Mouse (Mus musculus) cerebellum, adult 9-11 months (tissue): ENCODE results near the gene Gm20696.

Experiments
- DNase-seq: peaks from one replicate; pipeline ENCODE4 v3.0.0; 2022

Gene Gm20696

DNA sequence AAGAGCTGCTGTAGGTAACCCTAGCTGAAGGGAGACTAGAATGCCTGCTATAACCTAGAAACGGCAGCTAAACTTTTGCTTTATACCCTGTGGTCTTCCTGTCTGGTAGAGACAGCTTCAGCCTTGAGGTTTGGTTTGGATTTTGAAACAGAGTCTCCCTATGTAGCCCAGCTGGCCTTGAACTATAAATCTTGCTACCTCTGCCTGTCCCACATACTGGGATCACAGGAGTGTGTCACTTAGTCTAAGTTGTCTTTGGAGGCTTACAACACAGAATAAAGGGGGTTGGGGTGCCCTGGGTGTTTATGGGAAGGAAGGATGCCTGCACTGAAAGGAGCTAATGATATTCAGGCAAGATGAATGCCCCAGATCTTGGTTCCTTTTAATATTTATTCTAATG lies 113.8 kb downstream of the Gm20696 start:
- DNase-seq, result no peak

DNA sequence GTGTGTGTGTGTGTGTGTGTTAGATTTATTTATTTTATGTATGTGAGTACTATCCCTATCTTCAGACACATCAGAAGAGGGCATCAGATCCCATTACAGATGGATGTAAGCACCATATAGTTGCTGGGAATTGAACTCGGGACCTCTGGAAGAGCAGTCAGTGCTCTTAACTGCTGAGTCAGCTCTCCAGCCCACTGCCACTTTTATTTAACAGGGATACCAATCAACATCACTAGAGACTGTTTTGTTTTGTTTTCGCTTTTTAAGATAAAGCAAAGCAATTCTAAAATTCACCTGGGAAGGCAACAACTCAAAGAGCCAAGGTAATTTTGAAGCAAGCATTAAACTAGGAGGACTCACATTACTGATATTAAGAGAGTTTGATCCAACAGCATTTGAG lies 120.2 kb downstream of the Gm20696 start:
- no peak for DNase-seq

DNA sequence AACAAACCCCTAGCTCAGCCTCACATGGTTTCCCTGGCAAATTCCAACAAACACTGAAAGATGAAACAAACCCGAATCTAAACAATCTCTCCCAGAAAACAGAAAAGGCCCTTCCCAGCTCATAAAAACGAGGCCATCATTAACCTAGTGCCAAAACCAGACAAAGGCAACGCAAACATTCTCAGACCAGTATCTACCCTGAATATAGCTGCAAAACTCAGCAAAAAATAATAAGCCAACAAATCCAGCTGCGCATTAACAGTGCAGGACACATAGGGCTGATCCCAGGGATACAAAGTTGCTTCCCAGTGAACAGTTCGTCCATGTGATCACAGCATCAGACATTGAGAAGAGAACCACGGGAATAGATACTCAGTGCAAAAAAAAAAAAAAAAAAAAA lies 121.2 kb downstream of the Gm20696 start:
- DNase-seq, result no peak

DNA sequence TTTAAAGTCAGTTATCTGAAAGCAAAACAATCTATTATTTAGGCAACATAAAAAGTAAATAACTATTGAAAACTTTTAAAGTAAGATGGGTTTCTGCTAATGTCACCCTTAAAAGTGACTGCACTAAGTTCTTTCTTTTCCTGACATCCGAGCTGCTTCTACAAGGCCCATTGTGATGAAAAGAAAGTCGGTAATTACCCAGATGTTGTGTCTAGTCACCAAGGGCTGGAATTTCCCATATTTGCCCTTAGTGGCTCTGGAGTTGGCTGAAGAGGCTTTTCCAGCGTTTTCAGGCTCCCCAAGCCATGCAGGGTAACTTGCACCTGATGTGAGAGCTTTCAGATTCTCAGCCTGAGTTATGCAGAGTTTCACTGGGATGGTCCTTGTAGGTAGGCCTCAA lies 125.5 kb downstream of the Gm20696 start:
- no peak for DNase-seq

DNA sequence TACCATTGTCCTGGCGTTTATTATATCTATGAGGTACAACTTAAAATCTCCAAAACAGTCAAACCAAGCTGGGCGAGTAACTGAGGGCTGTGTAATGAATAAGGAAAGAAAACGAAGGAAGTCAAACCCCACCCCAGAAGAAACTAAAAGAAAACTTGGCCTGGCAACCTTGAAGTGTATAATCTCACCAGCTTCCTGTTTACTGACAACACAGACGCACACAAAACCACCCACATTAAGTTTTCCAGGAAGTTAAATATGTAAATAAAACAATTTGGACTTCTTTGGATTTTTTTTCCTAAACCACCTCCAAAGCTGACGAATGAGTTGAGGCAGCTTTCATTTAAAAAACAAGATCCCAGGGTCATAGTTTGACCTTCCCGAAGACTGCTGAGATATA lies 125.9 kb downstream of the Gm20696 start:
- DNase-seq, result no peak

DNA sequence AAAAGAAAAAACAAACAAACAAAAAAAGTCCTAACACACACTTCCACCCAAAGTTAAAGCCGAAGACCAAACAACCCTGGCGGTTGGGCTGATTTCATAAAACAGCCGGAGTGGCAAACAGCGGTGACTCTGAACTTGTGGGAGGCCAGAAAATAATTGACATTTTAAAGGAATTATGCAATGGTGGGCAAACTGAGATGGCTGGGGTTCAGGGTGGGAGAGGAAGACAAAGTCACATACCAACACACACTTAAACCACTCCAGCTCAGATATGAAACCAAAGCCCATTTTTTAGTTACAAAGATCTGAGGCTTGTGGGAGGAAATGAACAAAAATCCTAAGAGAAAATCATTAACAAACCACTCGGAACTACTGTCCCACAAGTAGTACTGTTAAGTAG lies 126.5 kb downstream of the Gm20696 start:
- no peak for DNase-seq

DNA sequence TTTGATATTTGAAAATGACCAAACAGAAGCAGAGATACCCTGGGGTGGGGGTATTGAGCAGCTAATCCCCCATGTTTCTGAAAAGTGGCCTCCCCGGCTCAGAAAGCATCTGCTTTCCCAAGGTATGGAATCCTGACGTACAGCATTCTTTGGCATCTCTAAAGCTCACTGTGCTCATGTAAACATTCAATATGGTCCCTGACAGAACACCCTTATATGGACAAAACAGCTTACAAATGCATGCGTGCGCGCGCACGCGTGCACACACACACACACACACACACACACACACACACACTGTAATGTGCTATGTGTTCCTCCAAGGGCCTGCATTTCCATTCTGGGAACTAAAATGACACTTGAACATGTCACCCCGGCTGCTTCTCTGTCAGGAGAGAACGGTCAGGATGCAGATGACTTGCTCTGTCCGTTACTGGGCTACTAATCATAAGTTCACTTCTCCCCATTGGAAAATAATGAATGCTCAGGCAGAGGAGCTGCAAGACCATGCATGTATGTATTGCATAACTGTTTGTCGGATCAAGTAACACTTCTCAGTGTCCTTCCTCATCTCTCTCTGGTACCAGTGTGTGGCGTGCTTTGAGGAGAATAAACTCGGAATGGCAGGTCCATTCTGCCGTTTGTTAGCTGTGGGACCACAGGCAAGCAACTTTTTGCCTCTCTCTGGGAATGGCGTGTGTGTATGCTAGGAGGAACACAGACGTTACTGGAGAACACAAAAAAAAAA lies 128.2 kb downstream of the Gm20696 start:
- DNase-seq, result no peak

DNA sequence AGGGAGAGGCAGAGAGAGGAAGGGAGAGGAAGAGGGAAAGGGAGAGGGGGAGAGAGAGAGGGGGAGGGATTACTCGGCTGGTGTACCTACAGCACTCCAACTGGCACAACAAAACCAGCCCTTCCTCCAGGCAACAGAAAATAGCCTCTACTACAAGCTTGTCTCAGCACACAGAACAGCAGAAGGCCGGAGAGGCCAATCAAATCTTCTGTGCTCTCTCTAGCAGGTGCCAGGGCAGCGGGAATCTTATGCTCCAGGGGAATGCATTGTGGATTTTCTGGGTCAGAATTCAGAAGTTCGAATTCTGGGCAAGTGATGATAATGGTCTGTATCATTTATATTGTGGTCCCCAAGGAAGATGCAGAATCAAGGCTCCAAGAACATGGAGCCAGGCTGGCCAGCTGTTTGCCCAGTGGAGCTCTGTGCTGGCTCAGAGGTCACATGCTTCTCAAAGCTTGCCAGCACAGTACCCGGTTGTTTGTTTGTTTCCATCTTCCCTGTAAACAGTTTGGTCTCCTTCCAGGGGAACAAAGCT lies 132.3 kb downstream of the Gm20696 start:
- DNase-seq, result peak; percentile 66

DNA sequence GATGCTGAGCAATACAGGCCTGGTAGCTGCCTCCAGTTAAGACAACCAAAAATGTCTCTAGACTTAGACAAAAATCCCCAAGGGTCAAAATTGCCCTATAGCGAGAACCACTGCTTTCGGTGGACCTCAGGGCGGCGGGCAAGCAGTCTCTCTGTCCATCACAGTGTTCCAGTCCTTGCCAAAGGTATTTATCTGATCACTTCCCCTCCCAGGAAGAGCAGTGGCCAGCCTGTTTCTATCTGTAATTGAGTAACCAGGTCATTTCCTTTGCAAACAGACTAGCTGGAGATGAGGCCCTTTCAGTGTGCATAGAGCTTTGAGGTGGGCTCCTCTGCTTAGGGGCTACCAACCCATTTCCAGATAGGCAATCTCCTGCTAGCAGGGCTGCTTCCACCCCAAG lies 134.1 kb downstream of the Gm20696 start:
- no peak for DNase-seq

DNA sequence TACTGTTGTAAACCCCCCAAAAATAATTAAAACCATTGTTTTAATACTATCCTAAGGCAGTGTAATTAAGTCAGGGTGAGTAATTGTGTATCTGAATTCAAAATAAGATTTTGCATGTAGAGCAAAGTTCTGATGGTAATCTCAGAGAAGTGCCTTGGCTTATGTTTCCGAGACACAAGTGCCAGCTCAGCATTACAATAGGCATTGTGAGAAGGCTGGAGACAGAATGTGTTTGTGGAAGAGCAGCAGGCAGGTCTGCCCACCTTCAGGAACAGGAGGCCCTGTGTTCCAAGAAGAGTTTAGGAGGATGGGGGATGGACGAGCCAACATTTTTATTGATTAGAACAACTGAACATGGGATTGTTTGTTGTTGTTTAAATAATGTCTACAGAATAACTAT lies 137.6 kb downstream of the Gm20696 start:
- DNase-seq, result no peak

DNA sequence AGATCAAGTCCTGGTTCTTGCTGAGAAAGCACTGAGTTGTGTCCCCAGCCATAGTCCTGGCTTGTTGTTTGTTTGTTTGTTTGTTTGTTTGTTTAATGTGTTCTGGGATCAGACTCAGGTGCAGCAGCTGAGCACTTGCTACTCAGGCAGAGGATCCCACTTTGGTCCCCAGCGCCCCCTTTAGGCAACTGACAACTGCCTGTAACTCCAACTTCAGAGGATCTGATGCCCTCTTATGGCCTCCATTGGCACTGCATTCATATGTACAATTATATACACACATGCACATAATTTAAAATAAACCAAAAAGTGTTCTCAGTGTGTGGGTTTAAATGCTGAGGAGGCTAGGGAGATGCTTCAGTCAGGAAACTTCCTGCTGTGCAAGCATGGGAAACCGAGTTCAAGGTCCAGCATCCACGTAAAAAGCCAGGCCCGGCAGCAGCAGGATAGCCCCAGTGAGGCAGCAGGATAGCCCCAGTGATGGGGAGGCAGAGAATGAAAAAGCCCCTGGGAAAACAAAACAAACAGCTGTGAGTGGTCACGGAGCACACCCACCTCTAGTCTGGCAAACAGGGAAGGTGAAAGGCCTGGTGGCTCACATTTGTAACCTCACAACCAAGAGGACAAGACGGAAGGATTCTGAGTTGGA lies 139.0 kb downstream of the Gm20696 start:
- no peak for DNase-seq

DNA sequence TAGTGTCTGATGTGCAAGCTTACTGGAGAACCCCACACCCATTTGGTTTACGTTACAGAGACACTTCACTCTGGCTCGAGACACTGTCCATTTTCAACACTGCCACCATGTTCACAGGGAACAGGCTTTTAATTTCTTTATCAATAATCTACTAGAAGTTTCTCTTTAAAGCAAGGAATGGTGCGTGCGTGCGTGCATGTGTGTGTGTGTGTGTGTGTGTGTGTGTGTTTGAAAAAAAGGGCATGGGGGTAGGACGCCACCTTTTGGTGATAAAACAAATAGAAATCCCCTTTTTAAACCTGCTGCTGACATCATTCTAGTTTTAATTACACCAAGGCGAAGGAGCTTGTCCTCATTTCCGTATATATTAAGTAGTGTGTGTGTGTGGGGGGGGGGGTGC lies 141.2 kb downstream of the Gm20696 start:
- no peak for DNase-seq

DNA sequence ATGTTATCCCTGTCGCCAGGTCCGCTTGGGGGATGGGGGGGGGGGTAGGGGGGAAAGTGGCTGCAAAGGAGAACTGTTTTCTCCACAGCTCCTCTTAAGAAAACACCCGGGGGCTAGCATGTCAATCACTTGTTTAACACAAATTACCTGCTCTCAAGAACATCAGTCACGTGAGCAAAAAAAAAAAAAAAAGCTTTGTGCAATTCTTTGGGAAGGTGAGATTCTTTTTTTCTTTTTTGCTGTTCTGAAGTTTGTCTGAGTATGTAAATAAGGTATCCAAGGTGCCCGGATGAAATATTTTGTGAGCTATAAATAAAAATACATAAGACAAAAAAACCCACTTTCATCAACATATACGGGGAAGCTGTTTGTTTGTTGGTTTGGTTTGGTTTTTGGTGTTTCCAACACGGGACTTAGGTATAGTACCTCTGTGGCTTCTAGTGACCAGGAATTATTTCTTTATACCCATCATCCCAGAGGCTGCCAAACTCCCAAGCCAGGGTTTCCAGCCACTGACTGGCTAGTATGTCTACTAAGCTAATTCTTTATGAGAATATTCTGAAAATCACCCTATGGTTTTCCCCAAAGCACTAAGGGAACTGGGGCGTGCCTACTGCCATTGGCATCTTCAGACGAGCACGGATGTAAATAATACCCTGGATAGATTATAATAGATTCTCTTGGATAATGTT lies 142.8 kb downstream of the Gm20696 start:
- DNase-seq, result no peak

DNA sequence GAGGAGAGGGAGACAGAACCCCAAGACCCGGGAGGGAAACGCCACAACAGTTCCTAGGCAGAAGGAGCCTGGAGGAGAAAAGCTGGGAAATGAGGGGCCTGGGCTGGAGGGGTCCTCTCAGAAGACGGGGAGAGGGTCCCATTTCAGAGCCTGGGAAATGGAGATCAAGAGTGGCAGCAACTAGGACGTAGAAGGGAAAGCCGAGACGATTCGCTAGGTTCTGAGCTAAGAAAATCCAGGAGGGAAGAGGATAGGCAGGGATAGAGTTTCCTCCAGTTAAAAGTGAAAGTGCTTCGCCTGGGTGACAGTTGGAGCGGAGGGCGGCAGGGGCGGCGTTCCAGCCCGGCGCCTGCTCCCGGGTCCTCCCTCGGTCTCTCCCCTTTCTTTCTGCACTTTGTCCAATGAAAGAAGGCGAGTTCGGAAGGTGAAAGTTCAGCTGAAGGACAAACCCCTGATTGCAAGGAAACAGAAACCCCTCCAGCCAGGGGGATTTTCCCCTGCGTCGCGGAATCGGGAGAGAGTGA lies 143.4 kb downstream of the Gm20696 start:
- peak; percentile 80 for DNase-seq

DNA sequence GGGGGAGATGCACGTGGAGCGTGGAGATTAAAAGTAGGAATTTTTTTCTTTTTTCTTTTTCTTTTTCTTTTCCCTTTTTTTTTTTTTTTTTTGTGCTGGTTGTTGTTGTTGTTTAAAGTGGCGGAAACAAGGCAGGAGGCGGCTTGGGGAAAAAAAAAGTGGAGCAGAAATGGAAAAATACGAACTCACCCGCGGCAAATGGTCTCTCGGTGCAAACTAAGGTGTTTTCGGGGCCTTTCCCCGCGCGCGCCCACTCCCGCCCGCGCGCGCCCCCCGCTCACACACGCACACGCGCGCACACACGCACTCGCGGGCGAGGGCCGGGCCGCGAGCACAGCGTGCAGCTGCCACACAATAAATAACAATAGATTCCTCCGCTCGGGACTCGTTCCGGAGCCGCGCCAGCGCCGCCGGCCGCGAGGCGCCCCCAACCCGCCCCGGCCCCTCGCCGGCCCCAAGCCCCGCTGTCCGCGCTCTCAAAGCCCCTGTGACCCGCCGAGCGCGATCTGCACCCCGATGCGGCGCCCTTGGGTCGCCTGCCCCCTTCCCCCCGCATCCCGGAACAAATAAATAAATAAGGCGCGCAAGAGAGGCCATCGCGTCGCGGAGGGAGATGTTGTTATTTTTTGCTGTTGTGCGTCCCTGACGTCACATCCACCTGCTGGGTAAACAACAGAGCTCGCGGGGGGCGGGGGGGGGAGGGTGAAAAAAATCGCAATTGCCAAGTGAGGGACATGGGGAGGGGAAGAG lies 144.1 kb downstream of the Gm20696 start, which contains the start of gene Foxp1:
Gene Foxp1, minus strand, starts transcription at position 363 of the 750 bp plus-strand sequence.
- peak; percentile 84 for DNase-seq

DNA sequence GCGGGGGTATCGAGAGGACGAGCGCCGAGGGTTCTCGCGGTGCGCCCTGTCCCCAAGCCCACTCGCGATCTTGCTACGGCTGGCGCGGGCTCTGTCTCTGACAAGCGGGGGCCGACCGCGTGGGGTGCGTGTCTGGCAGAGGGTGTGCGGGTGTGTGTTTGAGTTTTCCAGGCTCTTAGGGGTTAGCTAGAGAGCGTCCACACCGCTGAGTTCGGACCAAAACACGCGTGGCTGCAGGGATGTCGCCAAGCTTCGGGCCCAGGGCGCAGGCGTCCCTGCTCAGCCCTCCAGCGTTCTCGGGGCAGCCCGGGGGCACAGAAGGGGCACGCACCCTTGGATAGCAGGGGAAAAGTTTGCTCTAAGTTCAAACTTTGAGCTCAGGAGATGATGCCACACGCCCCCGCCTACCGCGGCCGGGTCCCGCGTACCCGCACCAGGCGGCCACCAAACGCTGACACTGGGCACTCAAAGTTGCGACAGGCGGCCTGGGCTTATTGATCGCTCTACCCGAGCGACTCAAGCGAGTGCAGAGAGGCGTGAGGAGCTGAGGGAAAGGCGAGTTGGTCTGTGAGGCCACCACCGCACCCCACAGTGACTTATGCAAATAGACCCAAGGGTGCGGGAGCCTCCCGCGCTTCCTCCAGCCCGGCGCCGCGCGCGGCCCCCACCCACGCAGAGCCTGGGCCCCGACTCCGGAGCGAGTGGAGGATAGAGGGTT lies 144.8 kb downstream of the Gm20696 start:
- DNase-seq, result peak; percentile 63

DNA sequence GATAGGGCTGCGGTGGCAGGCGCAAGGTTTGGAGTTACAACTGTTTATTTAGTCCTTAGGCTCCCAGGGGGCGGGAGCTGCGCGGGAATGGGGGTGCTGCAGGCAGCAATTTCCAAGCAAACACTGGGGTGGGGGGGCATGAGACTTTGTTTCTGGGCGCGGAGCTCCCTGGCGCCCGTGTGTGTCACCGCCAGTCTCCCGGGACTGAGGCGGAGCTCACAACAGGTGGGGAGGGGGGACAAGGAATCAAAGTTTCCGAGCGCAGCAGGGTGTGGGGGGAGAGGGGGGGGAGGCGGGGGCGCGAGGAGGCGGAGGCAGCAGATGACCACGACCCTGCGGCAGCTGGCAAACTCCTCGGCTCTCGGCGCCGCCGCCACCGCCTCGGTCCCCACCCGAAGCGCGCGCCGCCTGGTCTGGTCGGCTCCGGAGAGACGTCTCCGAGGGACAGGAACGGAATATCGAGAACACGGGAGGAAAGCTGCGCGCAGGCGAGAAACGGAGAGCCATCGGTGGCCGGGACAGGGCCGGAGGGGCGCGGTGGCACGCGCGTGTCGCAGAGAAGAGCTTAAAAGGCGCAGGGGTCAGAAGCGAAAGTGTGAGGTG lies 145.5 kb downstream of the Gm20696 start:
- DNase-seq, result peak; percentile 52

DNA sequence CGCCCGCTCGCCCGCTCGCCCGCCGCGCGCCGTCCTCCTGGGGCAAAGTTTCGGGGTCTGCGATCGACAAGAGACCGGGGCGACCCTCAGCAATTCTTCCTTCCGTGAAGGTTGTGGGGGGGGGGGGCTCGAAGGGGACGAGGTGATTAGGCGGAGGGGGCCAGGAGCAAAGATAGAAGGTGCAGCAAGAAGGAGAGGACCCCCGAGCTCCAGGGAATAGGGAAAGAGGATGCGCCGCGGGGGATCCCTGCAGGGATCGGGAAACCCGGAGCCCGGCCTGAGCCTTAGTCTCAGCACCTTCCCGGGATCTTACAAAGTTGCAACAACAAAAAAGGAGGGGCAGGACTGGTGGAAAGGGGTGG lies 145.9 kb downstream of the Gm20696 start:
- DNase-seq, result no peak

DNA sequence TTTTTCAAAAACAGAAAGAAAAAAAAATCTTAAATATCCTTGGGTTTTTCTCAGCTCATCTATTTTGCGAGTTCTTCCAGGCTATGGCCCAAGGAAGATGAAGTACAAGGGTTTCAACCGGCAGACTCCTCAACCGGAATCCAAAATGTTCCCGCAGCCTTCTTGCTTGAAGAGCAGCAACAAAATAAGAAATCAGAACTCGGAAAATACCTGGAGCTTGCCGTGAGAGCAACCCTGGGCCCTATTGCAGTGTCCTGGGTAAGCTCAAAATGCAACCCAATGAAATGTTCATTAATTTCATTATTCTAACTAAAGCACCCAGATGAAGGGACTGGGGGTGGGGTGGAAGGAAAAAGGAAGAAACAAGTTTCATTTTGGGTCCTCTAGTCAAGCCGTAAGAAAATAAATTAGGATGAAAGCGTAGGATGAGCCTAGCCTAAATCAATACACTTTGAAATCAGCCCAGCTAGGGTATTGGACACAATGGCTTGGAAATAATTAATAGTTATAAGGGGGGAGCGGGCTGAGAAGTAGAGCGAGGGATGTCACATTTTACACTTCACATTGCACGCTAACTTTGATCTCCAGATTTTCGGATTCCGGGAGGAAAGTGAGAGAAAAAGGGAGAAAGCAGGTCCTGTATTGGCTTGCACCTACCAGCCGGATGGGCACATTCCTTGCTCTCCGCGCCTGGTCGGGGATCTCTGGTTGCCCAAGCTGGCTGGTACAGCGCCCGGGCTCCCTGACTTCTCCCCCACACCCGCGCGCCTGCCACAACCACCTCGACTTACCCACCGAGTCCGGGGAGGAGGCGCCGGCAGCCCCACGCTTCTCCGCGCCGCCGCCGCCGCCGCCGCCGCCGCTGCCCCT lies 146.6 kb downstream of the Gm20696 start:
- DNase-seq, result peak; percentile 30

DNA sequence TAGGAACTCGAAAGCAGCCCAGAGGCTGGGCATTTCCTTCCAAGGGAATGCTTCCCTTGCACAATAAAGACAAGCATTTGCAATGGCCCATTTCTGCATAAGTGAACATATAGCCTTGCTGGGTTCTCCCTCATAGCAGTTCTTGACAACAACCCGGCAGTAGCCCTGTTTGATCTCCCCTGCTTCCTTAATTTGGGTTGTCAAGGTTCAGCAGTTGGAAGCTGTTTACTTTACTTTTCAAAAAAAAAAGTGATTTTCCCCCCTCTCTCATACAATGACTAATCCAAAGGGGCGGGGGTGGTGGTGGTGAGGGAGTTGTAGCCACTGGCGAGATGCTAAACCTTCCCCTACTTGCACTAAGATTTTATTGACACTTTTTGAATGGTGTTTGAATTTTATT lies 147.5 kb downstream of the Gm20696 start:
- no peak for DNase-seq
